Mouse (Mus musculus) gastrocnemius, postnatal 36 days (tissue): ENCODE data around the gene Rusc2. TPM values are rescaled to one million over a fixed set of nuclear protein-coding genes. Genes with fewer than 3 reads are reported as not detected.

Experiments
- DNase-seq, 2 experiments: peaks; one replicate each; pipeline ENCODE4 v3.0.0; 2022
- intact Hi-C: fragments of 180-260 bp; cut with DNase I; formaldehyde crosslinking; loops from one replicate; pipeline ENCODE4 v1.15.1; 2025
- total RNA-seq, 2 experiments: library from RNA; stranded (reverse); gene quantifications; 2 replicates each; pipeline ENCODE4 v1.2.3; 2021

The Rusc2 gene
- total RNA-seq, 2 experiments from 2014 or later, result 20.8 to 23.3 TPM

GRCm38 (mm10) chr4:43428180-43428861 lies 46.5 kb downstream of the Rusc2 start:
- no peak for DNase-seq
- intact Hi-C loops, result no loop called here

- no peak for DNase-seq
- intact Hi-C loops, result no loop called here
Measured at GRCm38 (mm10) chr4:43428946-43429345, 47.2 kb downstream of the Rusc2 start, which contains the start of gene Fam166b. Fam166b (minus strand) TSS chr4:43429134.

DNA sequence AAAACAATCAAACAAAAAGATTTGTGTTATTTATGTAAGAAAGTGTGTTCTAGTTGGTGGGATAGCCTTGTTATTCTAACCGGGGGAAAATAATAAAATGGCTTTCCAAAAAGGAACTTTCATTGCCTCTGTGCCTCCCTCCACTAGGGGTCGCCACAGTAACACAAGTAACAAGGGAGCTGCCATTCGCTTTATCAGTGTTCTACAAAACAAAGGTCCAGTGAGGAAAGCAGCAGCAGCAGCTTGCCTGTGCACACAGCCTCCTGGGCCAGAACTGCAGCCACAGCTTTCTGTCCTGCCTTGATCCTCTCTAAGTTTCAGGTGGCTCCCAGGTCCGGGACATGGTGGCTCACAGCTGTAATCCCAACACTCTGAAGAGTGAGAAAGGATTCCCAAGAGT lies 49.9 kb downstream of the Rusc2 start:
- intact Hi-C loops, result loop anchor here (10.0 kb wide), 1 partner anchor 283 kb away; the partner anchor contains the start of gene Olfr71
- peak; percentile 64 to 72 for DNase-seq

GRCm38 (mm10) chr4:43432832-43433231 lies 51.1 kb downstream of the Rusc2 start:
- DNase-seq, result no peak
- intact Hi-C loops, result loop anchor here (10.0 kb wide), 1 partner anchor 282 kb away; the partner anchor contains the start of gene Olfr71

DNA sequence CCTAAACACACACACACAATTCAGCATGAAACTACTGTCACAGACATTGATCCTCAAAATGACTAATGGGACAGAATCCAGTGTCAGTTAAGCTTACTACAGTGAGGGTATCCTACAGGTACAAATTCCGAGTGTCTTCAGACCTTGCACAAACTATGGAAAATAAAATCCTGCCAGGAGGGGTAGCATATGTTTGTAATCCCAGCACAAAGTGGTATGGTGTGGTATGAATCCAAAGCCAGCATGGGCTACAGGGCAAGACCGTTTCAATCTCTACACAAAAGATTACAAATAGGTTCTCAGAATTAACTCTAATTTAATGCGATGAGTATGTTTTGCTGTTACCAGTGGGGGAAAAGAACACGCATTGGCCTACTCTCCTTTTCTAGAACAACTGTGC lies 59.9 kb downstream of the Rusc2 start, which contains the start of gene Tesk1:
Gene Tesk1 (plus strand): TSS at position 301 of the 400 bp plus-strand sequence.
- no peak for DNase-seq
- intact Hi-C loops, result no loop called here

DNA sequence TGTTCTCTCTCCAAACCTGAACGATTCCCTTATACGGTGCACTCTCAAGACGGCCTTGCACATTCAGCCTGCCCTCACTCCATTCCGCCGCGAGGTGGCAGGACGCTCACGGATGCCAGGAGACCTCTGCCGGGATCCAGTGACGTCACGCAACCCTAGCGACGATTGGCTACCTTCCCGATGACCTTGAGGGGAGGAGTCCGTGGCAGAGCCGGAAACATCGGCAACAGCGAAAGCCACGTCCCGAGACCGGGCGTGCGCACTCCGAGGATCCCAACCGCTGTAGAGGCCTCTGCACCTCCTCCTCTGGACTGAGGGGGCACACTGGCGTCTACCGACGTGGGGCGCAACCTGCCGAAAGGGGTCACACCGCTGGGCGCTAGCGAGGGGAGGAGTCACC lies 60.3 kb downstream of the Rusc2 start:
- DNase-seq, result peak; percentile 98 to 99
- intact Hi-C loops, result no loop called here

DNA sequence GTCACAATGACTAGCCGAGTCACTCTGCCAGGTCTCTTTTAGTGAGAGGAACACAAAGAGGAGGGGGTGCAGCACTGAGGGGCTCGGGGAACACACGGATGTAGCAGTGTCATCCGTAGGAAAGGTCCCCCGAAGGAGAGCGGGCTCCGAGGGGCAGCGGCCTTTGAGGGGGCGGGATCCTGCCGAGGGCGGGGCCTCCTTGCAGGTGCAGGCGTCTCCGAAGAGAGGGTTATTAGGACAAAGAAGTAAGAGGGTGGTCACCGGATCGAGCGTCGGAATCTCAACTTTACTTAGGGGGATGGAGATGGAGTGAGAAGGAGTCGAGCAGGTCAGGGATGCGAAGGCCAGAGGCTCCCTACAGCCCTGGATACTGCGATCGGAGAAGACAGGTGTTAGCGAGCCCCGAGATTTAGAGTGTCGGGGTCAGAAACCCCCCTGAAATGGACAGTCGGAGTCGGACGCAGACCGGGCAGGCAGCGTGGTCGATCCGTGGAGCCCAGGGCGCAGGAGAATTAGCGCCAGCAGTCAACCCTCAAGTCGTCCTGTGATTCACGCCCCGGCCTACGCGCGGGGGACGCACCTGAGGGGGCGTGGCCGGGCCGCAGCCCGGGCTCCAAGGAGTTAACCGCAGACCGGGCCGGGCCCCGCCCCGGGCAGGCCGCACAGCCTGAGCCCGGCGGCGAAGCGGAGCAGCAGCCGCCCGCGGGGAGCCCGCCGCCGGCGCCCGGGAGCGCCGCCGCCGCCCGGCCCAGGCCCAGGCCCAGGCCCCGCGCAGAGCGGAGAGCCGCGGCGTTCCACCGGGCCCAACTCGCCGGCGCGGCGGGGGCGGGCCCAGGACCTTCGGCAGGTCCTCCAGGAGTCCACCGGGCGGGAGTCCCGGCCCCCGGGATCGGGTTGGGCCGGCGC lies 60.9 kb downstream of the Rusc2 start:
- intact Hi-C loops, result no loop called here
- peak in 1 of 2 experiments; percentile 54 for DNase-seq

GRCm38 (mm10) chr4:43443511-43443910 lies 61.7 kb downstream of the Rusc2 start:
- intact Hi-C loops, result no loop called here
- DNase-seq, result no peak

DNA sequence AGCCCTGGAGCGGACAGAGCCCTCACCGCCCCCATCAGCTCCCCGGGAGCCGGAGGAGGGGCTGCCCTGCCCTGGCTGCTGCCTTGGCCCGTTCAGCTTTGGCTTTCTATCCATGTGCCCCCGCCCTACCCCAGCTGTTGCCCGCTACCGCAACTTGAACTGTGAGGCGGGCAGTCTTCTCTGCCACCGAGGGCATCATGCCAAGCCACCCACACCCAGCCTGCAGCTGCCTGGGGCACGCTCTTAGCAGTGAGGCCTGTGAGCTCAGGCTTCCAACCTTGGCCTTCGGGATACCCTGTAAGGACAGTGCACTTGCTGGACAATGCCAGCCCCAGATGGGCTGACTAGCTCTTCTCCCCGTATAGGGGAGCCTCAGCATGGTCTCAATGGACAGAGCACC lies 65.5 kb downstream of the Rusc2 start:
- intact Hi-C loops, result loop anchor here (2.0 kb wide), 1 partner anchor 32 kb away; no protein-coding TSS in a partner anchor
- peak in 1 of 2 experiments; percentile 60 for DNase-seq

- DNase-seq, result no peak
- intact Hi-C loops, result no loop called here
Measured at GRCm38 (mm10) chr4:43448554-43448953, 66.8 kb downstream of the Rusc2 start.

- intact Hi-C loops, result no loop called here
- DNase-seq, result no peak
Measured at GRCm38 (mm10) chr4:43452315-43452714, 70.5 kb downstream of the Rusc2 start.

GRCm38 (mm10) chr4:43453413-43453812 lies 71.6 kb downstream of the Rusc2 start:
- DNase-seq, result no peak
- intact Hi-C loops, result no loop called here

DNA sequence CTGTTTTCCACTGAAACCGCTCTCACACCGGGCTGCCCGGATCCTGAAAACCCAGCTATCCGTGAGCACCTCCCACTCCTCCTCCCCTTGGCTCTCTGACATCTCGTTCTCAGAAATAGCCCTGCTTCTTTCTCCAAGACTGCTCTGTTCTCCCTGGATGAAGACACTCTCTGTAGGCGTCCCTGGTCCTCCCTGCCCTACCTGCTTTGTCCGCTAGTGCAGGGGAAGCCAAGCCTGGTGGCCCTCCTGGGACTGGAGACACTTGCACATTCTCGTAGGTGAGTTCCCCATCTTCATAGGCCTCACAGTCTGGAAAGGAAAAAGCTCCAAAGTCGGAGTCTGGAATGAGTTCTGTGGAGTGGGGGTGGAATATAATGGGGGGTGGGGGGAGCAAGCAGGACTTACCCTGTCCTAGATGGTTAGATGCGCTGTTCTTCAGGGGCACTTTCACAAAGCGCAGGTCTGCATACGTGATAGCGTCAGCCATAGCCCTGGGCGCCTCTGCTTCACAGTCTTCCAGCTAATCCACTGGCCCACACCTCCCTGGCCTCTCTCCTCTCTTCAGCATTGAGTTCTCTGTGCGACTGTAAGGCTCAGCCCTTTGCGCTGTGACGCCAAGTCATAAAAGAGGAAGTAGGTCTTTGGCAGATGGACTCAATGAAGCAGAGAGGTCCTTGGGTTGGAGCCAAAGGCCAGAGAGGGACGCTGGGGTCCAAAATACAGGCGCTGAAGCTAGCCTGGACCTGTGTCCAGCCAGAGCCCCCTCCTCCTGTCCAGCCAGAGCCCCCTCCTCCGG lies 72.5 kb downstream of the Rusc2 start, which contains the start of gene Cd72:
Gene Cd72 (minus strand): TSS at position 588 of the 796 bp plus-strand sequence.
- intact Hi-C loops, result no loop called here

DNA sequence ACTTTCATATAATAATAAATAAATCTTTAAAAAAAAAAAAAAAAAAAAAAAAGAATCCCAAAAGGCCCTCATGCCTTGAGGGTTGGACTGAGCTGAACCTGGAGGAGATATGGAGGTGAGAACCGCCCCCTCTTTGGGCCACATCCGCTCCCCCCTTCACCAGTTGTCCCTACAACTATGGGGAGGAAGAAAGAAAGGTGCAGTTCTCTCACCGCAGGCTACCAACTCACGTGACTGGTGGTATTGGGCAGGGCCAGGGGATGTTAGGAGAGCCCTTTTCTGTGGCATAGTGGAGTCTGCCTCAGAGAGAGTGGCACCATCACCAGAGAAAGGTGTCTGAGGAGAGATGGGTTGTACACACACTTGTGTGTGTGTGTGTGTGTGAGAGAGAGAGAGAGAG lies 74.7 kb downstream of the Rusc2 start:
- DNase-seq, result no peak
- intact Hi-C loops, result no loop called here

More for the DNA sequence above, 72.5 kb downstream of the Rusc2 start, which contains the start of gene Cd72:
- no peak for DNase-seq

GRCm38 (mm10) chr4:43457124-43457523 lies 75.3 kb downstream of the Rusc2 start:
- DNase-seq, result no peak
- intact Hi-C loops, result no loop called here

- intact Hi-C loops, result no loop called here
- no peak for DNase-seq
Measured at GRCm38 (mm10) chr4:43463102-43463501, 81.3 kb downstream of the Rusc2 start.

GRCm38 (mm10) chr4:43465935-43466334 lies 84.2 kb downstream of the Rusc2 start:
- intact Hi-C loops, result no loop called here
- DNase-seq, result no peak

- no peak for DNase-seq
- intact Hi-C loops, result no loop called here
Measured at GRCm38 (mm10) chr4:43466872-43467271, 85.1 kb downstream of the Rusc2 start.

DNA sequence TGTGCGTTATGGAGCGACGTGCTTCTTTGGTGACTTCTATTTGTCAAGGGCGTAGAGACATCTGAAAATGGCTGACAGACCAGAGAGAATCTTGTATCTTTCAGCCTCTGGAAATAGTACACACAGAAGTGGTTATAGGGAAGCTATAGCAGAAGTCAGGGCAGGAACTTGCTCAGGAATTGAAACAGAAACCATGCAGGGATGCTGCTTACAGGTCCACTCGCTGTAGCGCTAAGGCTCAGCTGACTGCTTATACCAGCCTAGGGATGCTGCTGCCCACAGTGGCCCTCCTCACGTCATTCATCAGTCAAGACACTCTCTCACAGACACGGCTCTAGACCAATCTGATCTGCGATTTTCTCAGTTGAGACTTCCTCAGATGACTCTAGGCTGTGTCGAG lies 88.5 kb downstream of the Rusc2 start:
- no peak for DNase-seq
- intact Hi-C loops, result no loop called here

- intact Hi-C loops, result no loop called here
Measured at GRCm38 (mm10) chr4:43473636-43474035, 91.9 kb downstream of the Rusc2 start.

More at GRCm38 (mm10) chr4:43473636-43474035, 91.9 kb downstream of the Rusc2 start:
- DNase-seq, result no peak
